Mouse (Mus musculus) spleen, adult 2 months (tissue): ENCODE results near the gene Trim24. TPM values are rescaled to one million over a fixed set of nuclear protein-coding genes. Genes with fewer than 3 reads are reported as not detected.

Experiments
- DNase-seq, 2 experiments: peaks; one replicate each; pipeline versions ENCODE4 v3.0.0 to v3.0.0-alpha.2; 2012 to 2021; ENCODE audit warnings: low spot score in 2 of 2, low read depth in 1 of 2
- H3K27ac ChIP-seq: fragments of 200-500 bp; 2 replicates; pipeline ENCODE4 v1.5.1; 2012; ENCODE audit warnings: low read length, inconsistent platforms; ENCODE audit not compliant: insufficient read depth
- H3K27me3 ChIP-seq: fragments of 200-500 bp; 2 replicates; pipeline ENCODE4 v1.6.1; 2012; ENCODE audit warnings: mild to moderate bottlenecking, moderate library complexity, low read length, inconsistent platforms; ENCODE audit not compliant: control insufficient read depth, insufficient read depth
- H3K36me3 ChIP-seq: fragments of 200-500 bp; 2 replicates; pipeline ENCODE4 v1.6.1; 2012; ENCODE audit warnings: mild to moderate bottlenecking, low read length, inconsistent platforms; ENCODE audit not compliant: control insufficient read depth, insufficient read depth
- H3K4me1 ChIP-seq: fragments of 200-500 bp; 2 replicates; pipeline ENCODE4 v1.6.1; 2011; ENCODE audit warnings: inconsistent platforms; ENCODE audit not compliant: control insufficient read depth, insufficient read depth, insufficient read length
- H3K4me3 ChIP-seq: fragments of 200-500 bp; 2 replicates; pipeline ENCODE4 v1.5.1; 2011; ENCODE audit warnings: mild to moderate bottlenecking, inconsistent platforms; ENCODE audit not compliant: insufficient read depth, insufficient read length; ENCODE audit errors: extremely low read depth
- CTCF ChIP-seq: fragments of 200-500 bp; IDR thresholded peaks from 2 replicates; pipeline ENCODE4 v1.5.1; 2011; ENCODE audit warnings: mild to moderate bottlenecking, inconsistent platforms; ENCODE audit not compliant: insufficient read depth, insufficient read length, insufficient replicate concordance; ENCODE audit errors: extremely low read depth
- POLR2A ChIP-seq: fragments of 200-500 bp; IDR thresholded peaks from 2 replicates; pipeline ENCODE4 v1.6.1; 2011; ENCODE audit warnings: low read depth, low read length, inconsistent platforms
- WGBS: fragments of 180-500 bp; shearing (Covaris S2); methylation state at CpG from one replicate; pipeline ENCODE4 v1.1.7; 2018; 5-methylcytosine and 5-hydroxymethylcytosine counted together
- polyA plus RNA-seq: library from polyadenylated mRNA; depleted of rRNA; stranded (reverse); fragments of >200 nt; gene quantifications from 2 replicates; pipeline ENCODE4 v1.2.3, GENCODE M21; 2012

The Trim24 gene
- polyA plus RNA-seq, 1 experiment, result 11.5 TPM

DNA sequence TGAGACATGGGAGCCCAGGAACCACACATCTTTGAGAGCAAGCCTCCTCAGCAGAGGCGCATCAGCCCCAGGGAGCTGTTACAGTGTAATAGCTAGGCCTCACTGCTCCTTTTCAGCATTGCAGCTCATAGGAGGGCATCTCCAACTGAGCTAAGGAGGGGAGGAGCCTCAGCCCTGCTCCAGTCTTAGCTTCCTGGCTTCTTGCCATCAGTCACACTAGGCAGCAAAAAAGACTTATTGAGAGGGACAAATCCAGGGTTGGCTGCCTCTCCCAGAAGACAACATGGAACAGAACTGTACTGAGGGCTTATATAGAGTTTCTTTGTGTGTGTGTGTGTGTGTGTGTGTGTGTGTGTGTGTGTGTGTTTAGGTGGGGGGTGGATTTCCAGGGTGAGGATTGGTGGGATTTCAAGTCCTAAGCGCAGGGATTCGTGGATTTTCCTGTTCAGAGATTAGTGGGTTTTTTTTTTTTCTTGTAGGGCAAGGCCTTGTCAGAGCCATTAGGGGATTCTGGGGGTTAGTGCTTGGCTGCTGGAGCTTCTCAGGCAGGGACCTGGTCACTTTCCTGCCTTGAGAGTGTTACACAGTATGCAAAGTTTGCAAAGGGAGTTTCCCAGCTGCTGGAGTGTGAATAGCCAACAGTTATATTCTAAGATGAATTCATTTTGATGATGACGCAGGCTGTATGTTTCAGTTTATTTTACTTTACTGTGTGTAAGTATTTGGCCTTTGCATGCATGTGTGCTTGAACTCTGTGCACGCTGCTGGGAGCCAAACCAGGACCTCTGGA lies 25.2 kb downstream of the Trim24 start:
- TF ChIP-seq POLR2A (no peak), CTCF (no peak)
- H3K27ac ChIP-seq, result peak overlapping the region; percentile 87
- peaks cover 4% of the 10 kb centered on the region; the same call in 1 of the 2 replicates for H3K4me1 ChIP-seq
- peak; percentile 57 to 72 for DNase-seq
- H3K36me3 ChIP-seq, result no peaks in the 10 kb centered on the region
- WGBS, result 69% methylated on average over 5 of the region's 5 CpGs
- H3K27me3 ChIP-seq, result no peaks in the 10 kb centered on the region
- no peak overlapping the region for H3K4me3 ChIP-seq

DNA sequence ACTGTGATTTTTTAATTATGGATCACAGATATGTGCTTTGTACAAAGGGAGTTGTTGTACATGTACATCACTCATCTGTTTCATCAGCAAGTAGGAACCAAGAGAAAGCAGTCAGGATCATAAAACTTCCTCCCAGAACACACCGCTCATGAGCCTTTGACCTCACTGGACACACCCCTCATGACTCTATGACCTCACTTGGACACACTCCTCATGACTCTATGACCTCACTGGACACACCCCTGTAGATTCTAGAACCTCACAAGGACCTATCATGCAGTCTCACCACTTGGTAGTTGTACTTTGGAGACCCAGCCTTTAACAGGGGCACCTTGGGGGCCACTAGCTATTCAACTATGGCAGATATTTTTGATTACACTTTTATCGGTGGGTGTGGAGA lies 29.6 kb downstream of the Trim24 start:
- WGBS, result 93% methylated on average over 2 of the region's 2 CpGs
- no peak for TF ChIP-seq CTCF
- TF ChIP-seq POLR2A, result no peak
- Histone ChIP-seq H3K27me3 (no peaks in the 10 kb centered on the region), H3K27ac (no peak overlapping the region), H3K4me3 (no peak overlapping the region), H3K4me1 (peaks cover 4% of the 10 kb centered on the region; the same call in 1 of the 2 replicates), H3K36me3 (peaks cover 2% of the 10 kb centered on the region; the same call in 1 of the 2 replicates)
- DNase-seq, result no peak

DNA sequence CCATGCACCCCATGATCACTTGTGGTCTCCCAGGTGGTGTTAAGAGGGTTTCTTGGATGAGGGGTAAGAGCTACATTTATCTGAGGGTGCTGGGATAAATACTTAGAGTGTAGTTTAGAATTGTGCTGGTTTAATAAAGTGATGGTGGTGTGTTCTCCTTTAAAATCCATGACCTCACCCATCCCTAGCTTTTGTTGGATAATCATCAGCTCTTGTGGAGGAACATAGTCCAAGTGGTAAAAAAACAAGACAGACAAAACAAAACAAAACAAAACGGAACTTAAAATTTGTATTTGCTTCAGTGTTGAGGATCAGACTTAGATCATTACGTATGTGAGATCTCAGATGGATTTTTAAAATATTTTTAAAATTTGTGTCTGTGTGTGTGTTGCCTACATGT lies 31.2 kb downstream of the Trim24 start:
- Histone ChIP-seq H3K4me1 (no peaks in the 10 kb centered on the region), H3K4me3 (no peak overlapping the region), H3K27me3 (no peaks in the 10 kb centered on the region), H3K36me3 (peaks cover 5% of the 10 kb centered on the region), H3K27ac (no peak overlapping the region)
- no peak for DNase-seq
- WGBS, result 91% methylated on average over 2 of the region's 2 CpGs
- no peak for TF ChIP-seq POLR2A
- no peak for TF ChIP-seq CTCF

DNA sequence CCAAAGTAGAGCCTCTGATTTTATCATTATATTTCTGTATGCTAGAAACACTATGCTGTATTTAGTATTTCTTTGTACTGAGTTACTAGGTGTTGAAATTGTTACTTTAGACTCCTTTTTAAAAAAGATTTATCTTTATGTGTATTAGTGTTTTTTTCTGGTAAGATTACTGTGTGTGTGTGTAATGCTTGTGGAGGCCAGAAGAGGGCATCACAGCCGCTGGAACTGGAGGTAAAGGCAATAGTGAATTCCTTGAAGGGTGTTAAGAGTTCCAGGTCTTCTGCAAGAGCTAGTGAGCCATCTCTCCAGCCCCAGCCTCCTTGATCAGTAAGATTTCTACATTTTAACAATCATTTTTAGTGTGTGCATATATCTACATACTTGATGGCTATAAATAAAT lies 33.2 kb downstream of the Trim24 start:
- TF ChIP-seq CTCF (no peak), POLR2A (no peak)
- Histone ChIP-seq H3K36me3 (peaks cover 5% of the 10 kb centered on the region), H3K27ac (no peak overlapping the region), H3K4me3 (no peak overlapping the region), H3K4me1 (no peaks in the 10 kb centered on the region), H3K27me3 (no peaks in the 10 kb centered on the region)
- no peak for DNase-seq
- 83% methylated on average over 1 of the region's 1 CpGs for WGBS

DNA sequence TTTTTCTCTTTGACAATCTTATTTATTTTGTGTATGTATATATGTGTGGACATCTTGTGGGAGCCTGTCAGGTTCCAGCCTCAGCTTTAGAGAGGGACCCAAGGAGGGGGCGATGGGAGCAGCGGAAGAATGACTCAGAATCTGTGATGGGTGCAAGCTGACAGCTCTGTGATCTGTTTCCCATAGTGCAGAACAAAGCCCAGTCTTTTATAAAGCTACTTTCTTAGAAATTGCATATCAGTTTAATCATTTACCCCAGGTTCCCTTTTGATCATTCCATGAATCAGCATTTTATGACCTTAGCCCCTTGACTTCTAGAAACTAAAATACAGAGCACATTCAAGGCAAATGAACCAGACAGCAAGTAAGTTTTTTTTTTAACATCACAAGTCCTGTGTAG lies 42.9 kb downstream of the Trim24 start:
- peaks cover 10% of the 10 kb centered on the region for H3K36me3 ChIP-seq
- H3K4me3 ChIP-seq, result no peak overlapping the region
- H3K4me1 ChIP-seq, result no peaks in the 10 kb centered on the region
- no peak overlapping the region for H3K27ac ChIP-seq
- WGBS, result 91% methylated on average over 2 of the region's 2 CpGs
- TF ChIP-seq CTCF (no peak), POLR2A (no peak)
- H3K27me3 ChIP-seq, result no peaks in the 10 kb centered on the region
- DNase-seq, result no peak

DNA sequence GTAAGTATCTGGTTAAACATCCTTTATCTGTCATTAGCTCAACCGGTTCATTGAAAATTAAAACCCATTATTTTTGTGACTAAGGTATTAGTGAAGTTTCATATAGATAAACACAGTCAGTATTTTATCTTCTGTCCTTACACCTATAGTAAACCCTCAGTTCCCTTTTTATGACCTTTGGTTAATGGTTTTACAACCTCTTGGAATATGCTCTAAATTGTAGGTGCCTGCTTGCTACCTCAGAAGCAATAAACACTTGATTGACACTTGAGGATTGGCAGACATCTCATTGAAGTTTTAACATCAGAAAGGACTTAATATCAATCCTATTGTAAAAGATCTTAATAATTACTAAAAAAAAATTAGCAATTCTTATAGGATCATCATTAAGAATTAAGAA lies 54.5 kb downstream of the Trim24 start:
- Histone ChIP-seq H3K36me3 (peaks cover 6% of the 10 kb centered on the region; the same call in 1 of the 2 replicates), H3K4me3 (no peak overlapping the region), H3K4me1 (no peaks in the 10 kb centered on the region), H3K27ac (no peak overlapping the region), H3K27me3 (no peaks in the 10 kb centered on the region)
- TF ChIP-seq CTCF, result no peak
- TF ChIP-seq POLR2A, result no peak
- DNase-seq, result no peak
- 96% methylated on average over 1 of the region's 1 CpGs for WGBS

DNA sequence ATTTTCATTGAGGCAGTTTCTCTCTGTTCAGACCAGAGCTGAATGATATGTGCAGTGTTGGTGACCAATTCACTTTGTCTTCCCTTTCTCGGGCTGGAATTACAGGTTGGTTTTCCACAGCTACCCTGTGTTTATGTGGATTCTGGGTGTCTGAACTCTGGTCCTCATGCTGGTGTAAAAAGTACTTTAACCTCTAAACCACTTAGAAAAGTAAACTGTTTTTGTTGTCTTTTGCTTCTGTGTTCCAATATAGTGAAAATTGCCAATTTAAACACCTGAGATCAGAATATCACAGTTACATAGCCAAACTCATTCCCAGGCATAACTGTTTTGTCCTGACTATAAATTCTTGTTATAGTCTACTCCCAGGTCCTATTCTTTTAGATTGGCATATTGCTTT lies 56.1 kb downstream of the Trim24 start:
- Histone ChIP-seq H3K27ac (no peak overlapping the region), H3K4me1 (no peaks in the 10 kb centered on the region), H3K4me3 (no peak overlapping the region), H3K36me3 (peaks cover 8% of the 10 kb centered on the region), H3K27me3 (no peaks in the 10 kb centered on the region)
- WGBS, result 100% methylated on average over 1 of the region's 1 CpGs
- no peak for TF ChIP-seq CTCF
- no peak for TF ChIP-seq POLR2A
- no peak for DNase-seq
